Mouse (Mus musculus) MEL (cell line): Measurements from ENCODE around the gene Fgfr2.

ENCODE experiments used
- CTCF ChIP-seq, 3 experiments: IDR thresholded peaks in 2 of 3; conservative IDR thresholded peaks in 1 of 3; 2 replicates each; pipeline ENCODE4 v1.5.1; 2011 to 2012; ENCODE audit warnings: low read length in 3 of 3, low read depth in 2 of 3, mild to moderate bottlenecking in 2 of 3, improper control_type of control experiment in 1 of 3, inconsistent platforms in 1 of 3, mixed read lengths in 1 of 3, moderate library complexity in 1 of 3; ENCODE audit not compliant: control insufficient read depth in 1 of 3, insufficient read depth in 1 of 3, poor library complexity in 1 of 3, severe bottlenecking in 1 of 3
- EP300 ChIP-seq, 2 experiments: IDR thresholded peaks; 2 replicates each; pipeline ENCODE4 v1.6.1; 2011; ENCODE audit warnings: improper control_type of control experiment in 2 of 2, low read length in 2 of 2, low read depth in 1 of 2, mild to moderate bottlenecking in 1 of 2
- GATA1 ChIP-seq: IDR thresholded peaks from 2 replicates; pipeline ENCODE4 v1.6.1; 2011; ENCODE audit warnings: low read depth, low read length, improper control_type of control experiment
- MXI1 ChIP-seq: IDR thresholded peaks from 2 replicates; pipeline ENCODE4 v1.6.1; 2011; ENCODE audit warnings: mild to moderate bottlenecking, low read depth, low read length, improper control_type of control experiment
- POLR2A ChIP-seq, 2 experiments: IDR thresholded peaks; 2 replicates each; pipeline ENCODE4 v1.6.1; 2011 to 2012; ENCODE audit warnings: low read length in 2 of 2, mild to moderate bottlenecking in 2 of 2, control low read depth in 1 of 2, improper control_type of control experiment in 1 of 2, low read depth in 1 of 2, moderate library complexity in 1 of 2; ENCODE audit not compliant: control insufficient read depth in 1 of 2, insufficient read depth in 1 of 2, poor library complexity in 1 of 2
- POLR2AphosphoS5 ChIP-seq: IDR thresholded peaks from 2 replicates; pipeline ENCODE4 v1.6.1; 2012; ENCODE audit warnings: low read depth, borderline replicate concordance, mild to moderate bottlenecking, inconsistent platforms, low read length, moderate library complexity, mixed read lengths
- USF1 ChIP-seq: IDR thresholded peaks from 2 replicates; pipeline ENCODE4 v1.6.1; 2014; ENCODE audit warnings: low read depth, mild to moderate bottlenecking, inconsistent platforms, low read length, improper control_type of control experiment, moderate library complexity
- USF2 ChIP-seq, 2 experiments: IDR thresholded peaks; 2 replicates each; pipeline ENCODE4 v1.6.1; 2011 to 2012; ENCODE audit warnings: improper control_type of control experiment in 2 of 2, low read length in 2 of 2, borderline replicate concordance in 1 of 2, inconsistent platforms in 1 of 2, low read depth in 1 of 2, mild to moderate bottlenecking in 1 of 2; ENCODE audit not compliant: insufficient read depth in 1 of 2
- ZMIZ1 ChIP-seq: IDR thresholded peaks from 2 replicates; pipeline ENCODE4 v1.6.1; 2012; ENCODE audit warnings: low read depth, mild to moderate bottlenecking, inconsistent platforms, low read length, improper control_type of control experiment, moderate library complexity

GRCm38 (mm10) chr7:132893336-132893735 is 229.8 kb downstream of the Fgfr2 start:
- no peak for TF ChIP-seq MXI1
- TF ChIP-seq CTCF (IDR thresholded peaks at IDR 0.05 in 2 of 3, conservative IDR thresholded peaks at IDR 0.05 in 1 of 3; ENCODE audit: control insufficient read depth in 1 of 3, insufficient read depth in 1 of 3, low read depth in 2 of 3, low read length in 3 of 3, poor library complexity in 1 of 3, severe bottlenecking in 1 of 3): no peak
- TF ChIP-seq USF2 (IDR thresholded peaks at IDR 0.05; ENCODE audit: borderline replicate concordance in 1 of 2, insufficient read depth in 1 of 2, low read depth in 1 of 2, low read length in 2 of 2): no peak
- TF ChIP-seq EP300 (IDR thresholded peaks at IDR 0.05; ENCODE audit: low read depth in 1 of 2, low read length in 2 of 2): no peak
- TF ChIP-seq POLR2A (IDR thresholded peaks at IDR 0.05; ENCODE audit: control insufficient read depth in 1 of 2, insufficient read depth in 1 of 2, low read depth in 1 of 2, low read length in 2 of 2, poor library complexity in 1 of 2): no peak
- TF ChIP-seq GATA1: no peak
- no peak for TF ChIP-seq POLR2AphosphoS5
- TF ChIP-seq USF1: no peak
- TF ChIP-seq ZMIZ1: no peak
